Mouse (Mus musculus) kidney, postnatal 4 days (tissue): ENCODE measurements around the gene Arhgef3.
A peak's percentile ranks its signal among the peaks of the same experiment; 100 is the strongest.

Source experiments
- DNase-seq, 2 experiments: peaks; one replicate each; pipeline ENCODE4 v3.0.0; 2021; ENCODE audit warnings: mixed read lengths in 2 of 2

Arhgef3 gene

GRCm38 (mm10) chr14:27348656-27349055 is 234.0 kb downstream of the Arhgef3 start:
- no peak for DNase-seq

GRCm38 (mm10) chr14:27349120-27349519 is 234.4 kb downstream of the Arhgef3 start:
- DNase-seq, result no peak

- DNase-seq, result no peak
Observed at GRCm38 (mm10) chr14:27349828-27350729, 235.4 kb downstream of the Arhgef3 start.

- DNase-seq, result peak; percentile 42 to 57
Observed at GRCm38 (mm10) chr14:27351051-27351475, 236.4 kb downstream of the Arhgef3 start.

- peak; percentile 67 to 71 for DNase-seq
Observed at GRCm38 (mm10) chr14:27351476-27352079, 236.9 kb downstream of the Arhgef3 start.

GRCm38 (mm10) chr14:27352470-27352869 is 237.8 kb downstream of the Arhgef3 start:
- DNase-seq, result peak in 1 of 2 experiments; percentile 40

- DNase-seq, result no peak
Observed at GRCm38 (mm10) chr14:27355151-27355550, 240.5 kb downstream of the Arhgef3 start.

GRCm38 (mm10) chr14:27355937-27356336 is 241.2 kb downstream of the Arhgef3 start:
- no peak for DNase-seq

- no peak for DNase-seq
Observed at GRCm38 (mm10) chr14:27357139-27357538, 242.4 kb downstream of the Arhgef3 start.

- no peak for DNase-seq
Observed at GRCm38 (mm10) chr14:27358202-27358601, 243.5 kb downstream of the Arhgef3 start.

- no peak for DNase-seq
Observed at GRCm38 (mm10) chr14:27360849-27361248, 246.2 kb downstream of the Arhgef3 start.

- DNase-seq, result no peak
Observed at GRCm38 (mm10) chr14:27361514-27361913, 246.8 kb downstream of the Arhgef3 start.

GRCm38 (mm10) chr14:27364668-27365257 is 250.1 kb downstream of the Arhgef3 start:
- no peak for DNase-seq

GRCm38 (mm10) chr14:27367117-27367711 is 252.5 kb downstream of the Arhgef3 start:
- peak in 1 of 2 experiments; percentile 44 for DNase-seq

GRCm38 (mm10) chr14:27368619-27369018 is 253.9 kb downstream of the Arhgef3 start:
- DNase-seq, result no peak

- DNase-seq, result no peak
Observed at GRCm38 (mm10) chr14:27369503-27369902, 254.8 kb downstream of the Arhgef3 start.

GRCm38 (mm10) chr14:27371669-27372076 is 257.0 kb downstream of the Arhgef3 start:
- no peak for DNase-seq

- DNase-seq, result no peak
Observed at GRCm38 (mm10) chr14:27373498-27373897, 258.8 kb downstream of the Arhgef3 start.

GRCm38 (mm10) chr14:27376115-27376648 is 261.5 kb downstream of the Arhgef3 start:
- DNase-seq, result no peak

- no peak for DNase-seq
Observed at GRCm38 (mm10) chr14:27378669-27379068, 264.0 kb downstream of the Arhgef3 start.

GRCm38 (mm10) chr14:27379404-27379803 is 264.7 kb downstream of the Arhgef3 start:
- peak in 1 of 2 experiments; percentile 31 for DNase-seq

GRCm38 (mm10) chr14:27381459-27381858 is 266.8 kb downstream of the Arhgef3 start:
- no peak for DNase-seq

GRCm38 (mm10) chr14:27383321-27383830 is 268.7 kb downstream of the Arhgef3 start:
- no peak for DNase-seq
